Mouse (Mus musculus) telencephalon, adult 2 months (tissue): ENCODE measurements around the gene Cdc42se1.

Experiments used
- DNase-seq: peaks from one replicate; pipeline ENCODE4 v3.0.0-alpha.2; 2011; ENCODE audit warnings: low read depth, low spot score

The Cdc42se1 gene

DNA sequence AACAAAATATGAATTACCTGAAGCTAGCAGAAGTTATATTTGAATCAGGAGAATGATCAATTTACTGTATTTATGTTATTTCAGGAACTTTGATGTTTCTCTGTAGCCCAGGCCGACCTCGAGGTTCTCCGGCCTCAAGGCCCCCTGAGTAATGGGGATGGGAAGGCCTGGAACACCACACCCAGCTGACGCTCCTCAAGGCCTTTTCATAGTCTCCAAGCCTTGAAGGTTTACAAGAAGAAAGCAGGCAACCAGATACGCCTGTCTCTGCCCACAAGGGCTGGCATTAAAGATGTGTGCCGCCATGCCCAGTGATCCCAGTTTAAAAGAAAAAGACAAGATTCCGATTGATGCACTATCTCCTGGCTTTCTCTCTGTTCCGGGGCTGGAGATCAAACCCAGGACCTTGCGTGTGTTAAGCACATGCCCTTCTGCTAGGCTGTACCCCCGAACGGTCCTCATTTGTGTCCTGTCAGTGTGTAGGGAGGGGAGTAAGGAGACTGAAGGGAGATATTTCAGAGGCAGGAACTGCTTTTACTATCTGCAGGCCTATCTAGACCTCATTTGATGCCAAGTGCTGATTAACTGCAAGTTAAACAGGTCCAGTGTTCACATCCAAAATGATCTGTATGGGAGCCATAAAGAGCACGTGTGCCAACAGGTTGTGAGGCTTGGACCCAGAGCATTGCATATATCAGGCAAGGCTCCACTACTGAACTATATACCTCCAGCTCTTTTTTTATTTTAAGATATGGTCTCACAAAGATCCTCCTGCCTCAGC is 56.2 kb downstream of the Cdc42se1 start:
- no peak for DNase-seq

DNA sequence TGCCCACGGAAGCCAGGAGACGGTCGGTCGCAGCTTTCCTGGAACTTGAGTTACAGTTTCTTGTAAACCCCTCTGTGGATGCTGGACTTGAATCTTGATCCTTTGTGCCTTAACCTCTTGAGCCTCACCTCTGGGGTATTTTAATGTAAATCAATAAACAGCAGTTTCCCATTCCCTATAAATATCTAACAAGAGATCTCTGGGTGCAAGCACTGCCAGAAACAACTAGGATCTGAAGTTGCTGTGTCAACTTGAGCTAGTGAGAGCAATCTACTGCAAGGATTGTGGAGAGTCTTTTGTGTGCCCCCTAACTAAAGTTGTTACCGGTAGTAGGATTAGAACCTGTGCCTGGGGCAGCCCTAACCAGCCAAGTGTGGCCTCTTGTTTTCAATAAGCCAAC is 56.9 kb downstream of the Cdc42se1 start:
- DNase-seq: no peak
